Mouse (Mus musculus) MEL (cell line): ENCODE results near the gene Armh1. TPM values are rescaled to one million over a fixed set of nuclear protein-coding genes. Genes with fewer than 3 reads are reported as not detected.

Experiments used
- DNase-seq: peaks from one replicate; pipeline ENCODE4 v3.0.0; 2011; ENCODE audit warnings: low read depth, low spot score
- H3K27ac ChIP-seq: 2 replicates; pipeline ENCODE4 v1.5.1; 2012; ENCODE audit warnings: low read depth, mild to moderate bottlenecking, control low read depth, low read length, moderate library complexity; ENCODE audit not compliant: control insufficient read depth
- H3K27me3 ChIP-seq, 2 experiments: fragments of 150-350 bp in 1 of 2; sonication (generic) in 1 of 2; 2 replicates each; pipeline ENCODE4 v1.6.1; 2012; ENCODE audit warnings: low read length in 2 of 2, mild to moderate bottlenecking in 2 of 2, improper control_type of control experiment in 1 of 2, moderate library complexity in 1 of 2; ENCODE audit not compliant: insufficient read depth in 2 of 2, control insufficient read depth in 1 of 2
- H3K36me3 ChIP-seq, 2 experiments: 2 replicates each; pipeline ENCODE4 v1.6.1; 2012 to 2014; ENCODE audit warnings: low read length in 2 of 2, improper control_type of control experiment in 1 of 2, inconsistent platforms in 1 of 2, mild to moderate bottlenecking in 1 of 2; ENCODE audit not compliant: insufficient read depth in 2 of 2, control insufficient read depth in 1 of 2
- H3K4me1 ChIP-seq, 2 experiments: fragments of 150-350 bp in 1 of 2; sonication (generic) in 1 of 2; 2 replicates each; pipeline ENCODE4 v1.6.1; 2012; ENCODE audit warnings: low read length in 2 of 2, improper control_type of control experiment in 1 of 2, mild to moderate bottlenecking in 1 of 2; ENCODE audit not compliant: insufficient read depth in 2 of 2, control insufficient read depth in 1 of 2
- H3K4me3 ChIP-seq, 2 experiments: fragments of 150-350 bp in 1 of 2; sonication (generic) in 1 of 2; 2 replicates each; pipeline ENCODE4 v1.5.1; 2012; ENCODE audit warnings: low read depth in 2 of 2, low read length in 2 of 2, mild to moderate bottlenecking in 2 of 2, moderate library complexity in 2 of 2, control low read depth in 1 of 2, improper control_type of control experiment in 1 of 2; ENCODE audit not compliant: control insufficient read depth in 1 of 2, insufficient read depth in 1 of 2
- H3K79me2 ChIP-seq: 2 replicates; pipeline ENCODE4 v1.6.1; 2012; ENCODE audit warnings: mild to moderate bottlenecking, low read length, moderate library complexity; ENCODE audit not compliant: control insufficient read depth, poor library complexity, insufficient read depth
- H3K9ac ChIP-seq: 2 replicates; pipeline ENCODE4 v1.6.1; 2012; ENCODE audit warnings: low read depth, mild to moderate bottlenecking, control low read depth, low read length, moderate library complexity; ENCODE audit not compliant: control insufficient read depth, poor library complexity, severe bottlenecking
- H3K9me3 ChIP-seq: fragments of 150-350 bp; sonication (generic); replicated peaks from 2 replicates; pipeline ENCODE4 v1.6.1; 2012; ENCODE audit warnings: mild to moderate bottlenecking, low read length, improper control_type of control experiment, moderate library complexity; ENCODE audit not compliant: insufficient read depth
- CTCF ChIP-seq, 3 experiments: IDR thresholded peaks in 2 of 3; conservative IDR thresholded peaks in 1 of 3; 2 replicates each; pipeline ENCODE4 v1.5.1; 2011 to 2012; ENCODE audit warnings: low read length in 3 of 3, low read depth in 2 of 3, mild to moderate bottlenecking in 2 of 3, improper control_type of control experiment in 1 of 3, inconsistent platforms in 1 of 3, mixed read lengths in 1 of 3, moderate library complexity in 1 of 3; ENCODE audit not compliant: control insufficient read depth in 1 of 3, insufficient read depth in 1 of 3, poor library complexity in 1 of 3, severe bottlenecking in 1 of 3
- ELF1 ChIP-seq: IDR thresholded peaks from 2 replicates; pipeline ENCODE4 v1.6.1; 2014; ENCODE audit warnings: low read depth, mild to moderate bottlenecking, inconsistent platforms, low read length, improper control_type of control experiment, moderate library complexity
- EP300 ChIP-seq, 2 experiments: IDR thresholded peaks; 2 replicates each; pipeline ENCODE4 v1.6.1; 2011; ENCODE audit warnings: improper control_type of control experiment in 2 of 2, low read length in 2 of 2, low read depth in 1 of 2, mild to moderate bottlenecking in 1 of 2
- GATA1 ChIP-seq: IDR thresholded peaks from 2 replicates; pipeline ENCODE4 v1.6.1; 2011; ENCODE audit warnings: low read depth, low read length, improper control_type of control experiment
- HCFC1 ChIP-seq: IDR thresholded peaks from 2 replicates; pipeline ENCODE4 v1.6.1; 2012; ENCODE audit warnings: low read depth, mild to moderate bottlenecking, inconsistent platforms, low read length, improper control_type of control experiment, moderate library complexity
- NRF1 ChIP-seq: IDR thresholded peaks from 2 replicates; pipeline ENCODE4 v1.6.1; 2014; ENCODE audit warnings: low read depth, mild to moderate bottlenecking, inconsistent platforms, low read length, improper control_type of control experiment, moderate library complexity; ENCODE audit not compliant: poor library complexity, insufficient read depth, severe bottlenecking
- POLR2A ChIP-seq, 2 experiments: IDR thresholded peaks; 2 replicates each; pipeline ENCODE4 v1.6.1; 2011 to 2012; ENCODE audit warnings: low read length in 2 of 2, mild to moderate bottlenecking in 2 of 2, control low read depth in 1 of 2, improper control_type of control experiment in 1 of 2, low read depth in 1 of 2, moderate library complexity in 1 of 2; ENCODE audit not compliant: control insufficient read depth in 1 of 2, insufficient read depth in 1 of 2, poor library complexity in 1 of 2
- RAD21 ChIP-seq: IDR thresholded peaks from 2 replicates; pipeline ENCODE4 v1.6.1; 2011; ENCODE audit warnings: mild to moderate bottlenecking, low read depth, low read length, improper control_type of control experiment
- SMC3 ChIP-seq: IDR thresholded peaks from 2 replicates; pipeline ENCODE4 v1.6.1; 2011; ENCODE audit warnings: low read depth, low read length, improper control_type of control experiment
- TCF12 ChIP-seq: IDR thresholded peaks from 2 replicates; pipeline ENCODE4 v1.6.1; 2014; ENCODE audit warnings: low read depth, mild to moderate bottlenecking, inconsistent platforms, low read length, improper control_type of control experiment, moderate library complexity
- UBTF ChIP-seq: IDR thresholded peaks from 2 replicates; pipeline ENCODE4 v1.6.1; 2012; ENCODE audit warnings: low read depth, mild to moderate bottlenecking, inconsistent platforms, low read length, improper control_type of control experiment, moderate library complexity, borderline replicate concordance; ENCODE audit not compliant: insufficient read depth
- USF1 ChIP-seq: IDR thresholded peaks from 2 replicates; pipeline ENCODE4 v1.6.1; 2014; ENCODE audit warnings: low read depth, mild to moderate bottlenecking, inconsistent platforms, low read length, improper control_type of control experiment, moderate library complexity
- USF2 ChIP-seq, 2 experiments: IDR thresholded peaks; 2 replicates each; pipeline ENCODE4 v1.6.1; 2011 to 2012; ENCODE audit warnings: improper control_type of control experiment in 2 of 2, low read length in 2 of 2, borderline replicate concordance in 1 of 2, inconsistent platforms in 1 of 2, low read depth in 1 of 2, mild to moderate bottlenecking in 1 of 2; ENCODE audit not compliant: insufficient read depth in 1 of 2
- ZC3H11A ChIP-seq: IDR thresholded peaks from 2 replicates; pipeline ENCODE4 v1.6.1; 2012; ENCODE audit warnings: low read depth, mild to moderate bottlenecking, inconsistent platforms, low read length, improper control_type of control experiment
- ZKSCAN1 ChIP-seq: IDR thresholded peaks from 2 replicates; pipeline ENCODE4 v1.6.1; 2012; ENCODE audit warnings: low read depth, mild to moderate bottlenecking, inconsistent platforms, low read length, improper control_type of control experiment, moderate library complexity
- ZMIZ1 ChIP-seq: IDR thresholded peaks from 2 replicates; pipeline ENCODE4 v1.6.1; 2012; ENCODE audit warnings: low read depth, mild to moderate bottlenecking, inconsistent platforms, low read length, improper control_type of control experiment, moderate library complexity
- ZNF384 ChIP-seq: IDR thresholded peaks from 2 replicates; pipeline ENCODE4 v1.6.1; 2012; ENCODE audit warnings: low read depth, mild to moderate bottlenecking, inconsistent platforms, low read length, improper control_type of control experiment
- polyA plus RNA-seq, 2 experiments: library from polyadenylated mRNA; stranded (reverse) in 1 of 2; unstranded in 1 of 2; fragments of >175 nt in 1 of 2; fragments of >200 nt in 1 of 2; gene quantifications; 2 replicates each; pipeline versions ENCODE4 v1.2.1 to v1.2.4; 2012; ENCODE audit warnings: low replicate concordance in 2 of 2, low read depth in 1 of 2; ENCODE audit not compliant: insufficient read length in 2 of 2, insufficient read depth in 1 of 2, missing spikeins in 1 of 2
- total RNA-seq: library from RNA; depleted of rRNA; stranded (reverse); fragments of 300-350 nt; gene quantifications from 2 replicates; pipeline ENCODE4 v1.2.3, GENCODE M21; 2012

Gene Armh1
- total and polyA plus RNA-seq, 3 experiments, result not detected

GRCm38 (mm10) chr4:117231208-117231607, 20.7 kb downstream of the Armh1 start:
- Histone ChIP-seq H3K27ac (no peak overlapping the region), H3K27me3 (peaks cover 7 to 10% of the 10 kb centered on the region in 2 experiments; a peak in 3 of 4 replicates), H3K36me3 (no peaks in the 10 kb centered on the region), H3K4me1 (no peaks in the 10 kb centered on the region), H3K4me3 (no peak overlapping the region), H3K9me3 (no peaks in the 10 kb centered on the region), H3K9ac (no peak overlapping the region), H3K79me2 (no peaks in the 10 kb centered on the region)
- no peak for TF ChIP-seq EP300 (IDR thresholded peaks at IDR 0.05; ENCODE audit: low read depth in 1 of 2, low read length in 2 of 2)
- TF ChIP-seq ZKSCAN1, result no peak
- TF ChIP-seq NRF1, result no peak
- no peak for TF ChIP-seq HCFC1
- no peak for TF ChIP-seq USF2 (IDR thresholded peaks at IDR 0.05; ENCODE audit: borderline replicate concordance in 1 of 2, insufficient read depth in 1 of 2, low read depth in 1 of 2, low read length in 2 of 2)
- TF ChIP-seq TCF12, result no peak
- no peak for TF ChIP-seq ZMIZ1
- TF ChIP-seq USF1, result no peak
- no peak for TF ChIP-seq ELF1
- no peak for TF ChIP-seq UBTF
- no peak for DNase-seq

- H3K79me2 ChIP-seq, result no peaks in the 10 kb centered on the region
- H3K9ac ChIP-seq, result no peak overlapping the region
- H3K36me3 ChIP-seq, result no peaks in the 10 kb centered on the region
- H3K27me3 ChIP-seq, result peaks cover 9 to 10% of the 10 kb centered on the region in 2 experiments; a peak in 3 of 4 replicates
- TF ChIP-seq POLR2A (IDR thresholded peaks at IDR 0.05; ENCODE audit: control insufficient read depth in 1 of 2, insufficient read depth in 1 of 2, low read depth in 1 of 2, low read length in 2 of 2, poor library complexity in 1 of 2) (no peak), SMC3 (peak; percentile 71), RAD21 (peak; percentile 68), ZC3H11A (peak; percentile 47; the same call in 1 of the 2 replicates), CTCF (IDR thresholded peaks at IDR 0.05 in 2 of 3, conservative IDR thresholded peaks at IDR 0.05 in 1 of 3; ENCODE audit: control insufficient read depth in 1 of 3, insufficient read depth in 1 of 3, low read depth in 2 of 3, low read length in 3 of 3, poor library complexity in 1 of 3, severe bottlenecking in 1 of 3) (peak; percentile 58 to 86 (median 81)), ZNF384 (no peak), GATA1 (no peak), ZKSCAN1 (no peak)
- DNase-seq, result peak; percentile 69
- no peak overlapping the region for H3K4me3 ChIP-seq
- H3K9me3 ChIP-seq, result no peaks in the 10 kb centered on the region
- no peak overlapping the region for H3K27ac ChIP-seq
- no peaks in the 10 kb centered on the region for H3K4me1 ChIP-seq
Observed at GRCm38 (mm10) chr4:117230331-117230730, 21.6 kb downstream of the Armh1 start.
